Mouse (Mus musculus): ENCODE measurements around the gene Lama5. TPM values are rescaled to one million over a fixed set of nuclear protein-coding genes. Genes with fewer than 3 reads are reported as not detected.
"Not testable (repeated sequence)": the region's sequence is repeated elsewhere in the genome, so short reads cannot be mapped to it uniquely, and the experiment has no call there.

Gene Lama5
- polyA plus RNA-seq, 1 experiment from 2014 or later: 28.2 TPM

DNA sequence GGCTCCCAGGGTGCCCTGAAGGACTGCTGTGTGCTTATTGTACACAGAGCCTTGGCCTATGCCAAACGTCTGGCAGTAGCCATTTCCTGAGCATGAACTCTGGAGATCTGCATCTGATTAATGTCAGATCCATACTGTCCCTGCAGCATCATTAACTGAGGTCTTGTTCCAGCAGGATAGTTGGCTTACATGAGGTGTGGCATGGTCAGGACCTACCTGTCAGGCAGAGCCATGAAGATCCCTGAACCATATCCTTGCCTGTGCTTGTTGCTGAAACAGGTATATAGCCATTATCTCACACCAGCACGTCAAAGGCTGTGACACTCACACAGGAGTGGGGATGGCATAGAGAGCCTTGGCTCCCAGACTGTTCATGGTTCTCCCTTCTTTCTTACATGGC, 42.3 kb upstream of the Lama5 start:
- H3K27ac ChIP-seq (replicated peaks; ENCODE audit: low read depth, low read length): no peak overlapping the region
- no peak overlapping the region for H3K4me2 ChIP-seq (ENCODE audit: low read depth, low read length)
- H3K36me3 ChIP-seq (ENCODE audit: control insufficient read depth, insufficient read depth, low read length): peaks cover 31% of the 10 kb centered on the region
- H3K27me3 ChIP-seq (replicated peaks; ENCODE audit: control insufficient read depth, insufficient read depth, low read length): no peaks in the 10 kb centered on the region
- peaks cover 10% of the 10 kb centered on the region; the same call in 1 of the 2 replicates for H3K4me1 ChIP-seq (ENCODE audit: control insufficient read depth, insufficient read depth, low read length)
- H3K9ac ChIP-seq (ENCODE audit: low read depth, low read length): no peak overlapping the region
- ATAC-seq (ENCODE audit: low read depth): no peak
- no peaks in the 10 kb centered on the region for H3K9me3 ChIP-seq (ENCODE audit: control insufficient read depth, low read length)
- WGBS: 56% methylated on average over 2 of the region's 2 CpGs
- no peak overlapping the region for H3K4me3 ChIP-seq (ENCODE audit: low read depth, low read length)
- no peak for DNase-seq (ENCODE audit: low spot score)

DNA sequence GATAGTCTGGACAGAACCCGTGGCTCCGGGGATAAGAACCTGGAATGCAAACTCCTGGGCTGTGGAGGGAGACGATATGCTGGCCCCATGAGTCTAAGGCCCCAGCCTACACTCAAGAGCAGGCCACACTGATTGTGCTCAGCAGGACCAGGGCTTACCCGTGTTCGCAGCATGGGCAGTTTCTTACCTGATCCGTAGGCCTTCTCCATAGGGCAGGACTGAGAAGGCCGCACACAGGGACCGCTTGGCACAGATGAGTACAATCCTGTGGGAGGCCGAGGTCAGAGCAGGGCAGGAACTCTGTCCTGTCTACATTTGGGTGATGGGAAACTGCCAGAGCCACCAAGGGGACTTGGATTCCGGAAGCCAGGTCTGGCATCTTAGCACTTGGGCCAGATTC, 37.2 kb upstream of the Lama5 start:
- Histone ChIP-seq H3K36me3 (ENCODE audit: control insufficient read depth, insufficient read depth, low read length) (peaks cover 77% of the 10 kb centered on the region), H3K27ac (replicated peaks; ENCODE audit: low read depth, low read length) (no peak overlapping the region; the same call in 1 of the 2 replicates), H3K9ac (ENCODE audit: low read depth, low read length) (no peak overlapping the region), H3K4me1 (ENCODE audit: control insufficient read depth, insufficient read depth, low read length) (no peaks in the 10 kb centered on the region), H3K4me3 (ENCODE audit: low read depth, low read length) (no peak overlapping the region), H3K4me2 (ENCODE audit: low read depth, low read length) (no peak overlapping the region), H3K27me3 (replicated peaks; ENCODE audit: control insufficient read depth, insufficient read depth, low read length) (no peaks in the 10 kb centered on the region), H3K9me3 (ENCODE audit: control insufficient read depth, low read length) (no peaks in the 10 kb centered on the region)
- ATAC-seq (ENCODE audit: low read depth) (no peak), DNase-seq (ENCODE audit: low spot score) (no peak)
- WGBS: 87% methylated on average over 10 of the region's 10 CpGs

DNA sequence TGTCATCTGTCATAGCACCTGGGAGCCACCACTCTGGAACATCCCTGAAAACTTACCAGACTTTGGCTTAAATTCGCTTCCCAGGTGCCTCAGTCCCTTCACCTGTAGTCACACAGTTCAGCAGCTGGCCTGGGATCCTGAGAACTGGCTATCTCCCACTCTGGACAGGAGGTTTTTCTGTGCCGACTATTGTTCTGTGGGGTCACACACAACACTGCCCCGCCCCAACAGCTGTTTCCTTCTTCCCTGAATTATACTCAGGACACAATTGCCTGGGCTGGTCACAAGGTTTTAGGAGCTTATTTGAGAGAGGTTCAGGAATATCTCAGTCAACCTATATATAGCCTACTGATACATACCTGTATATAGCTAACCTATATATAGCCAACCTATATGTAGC, 36.8 kb upstream of the Lama5 start:
- no peak overlapping the region for H3K4me2 ChIP-seq (ENCODE audit: low read depth, low read length)
- no peaks in the 10 kb centered on the region for H3K9me3 ChIP-seq (ENCODE audit: control insufficient read depth, low read length)
- H3K27ac ChIP-seq (replicated peaks; ENCODE audit: low read depth, low read length): no peak overlapping the region; the same call in 1 of the 2 replicates
- H3K4me3 ChIP-seq (ENCODE audit: low read depth, low read length): no peak overlapping the region
- no peak for ATAC-seq (ENCODE audit: low read depth)
- peak; percentile 35 for DNase-seq (ENCODE audit: low spot score)
- WGBS: 72% methylated on average over 3 of the region's 3 CpGs
- H3K36me3 ChIP-seq (ENCODE audit: control insufficient read depth, insufficient read depth, low read length): peaks cover 73% of the 10 kb centered on the region
- no peaks in the 10 kb centered on the region for H3K27me3 ChIP-seq (replicated peaks; ENCODE audit: control insufficient read depth, insufficient read depth, low read length)
- no peak overlapping the region for H3K9ac ChIP-seq (ENCODE audit: low read depth, low read length)
- no peaks in the 10 kb centered on the region for H3K4me1 ChIP-seq (ENCODE audit: control insufficient read depth, insufficient read depth, low read length)

DNA sequence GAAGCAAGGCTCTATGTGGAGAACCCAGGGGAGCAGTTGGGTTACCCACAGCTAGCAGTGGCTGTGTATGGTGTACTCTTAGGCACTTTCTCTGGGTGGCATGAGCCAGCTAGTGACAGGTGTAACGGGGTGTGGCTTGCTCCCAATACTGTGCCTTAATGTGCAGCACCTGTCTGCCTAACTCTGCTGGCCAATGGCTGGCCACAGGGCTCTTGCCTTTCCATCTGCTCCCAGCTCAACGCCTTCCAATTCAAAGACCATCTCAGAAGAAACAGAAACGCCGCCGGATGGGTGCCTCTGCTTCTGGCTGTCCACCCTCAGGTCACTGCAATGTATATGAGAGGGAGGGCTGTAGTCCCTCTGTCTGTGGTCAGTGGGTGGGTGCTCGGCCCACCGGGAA, 36.2 kb upstream of the Lama5 start:
- ATAC-seq (ENCODE audit: low read depth) (no peak), DNase-seq (ENCODE audit: low spot score) (no peak)
- no peaks in the 10 kb centered on the region for H3K4me1 ChIP-seq (ENCODE audit: control insufficient read depth, insufficient read depth, low read length)
- H3K36me3 ChIP-seq (ENCODE audit: control insufficient read depth, insufficient read depth, low read length): peaks cover 68% of the 10 kb centered on the region
- no peaks in the 10 kb centered on the region for H3K9me3 ChIP-seq (ENCODE audit: control insufficient read depth, low read length)
- H3K9ac ChIP-seq (ENCODE audit: low read depth, low read length): no peak overlapping the region
- 86% methylated on average over 7 of the region's 7 CpGs for WGBS
- no peak overlapping the region for H3K27ac ChIP-seq (replicated peaks; ENCODE audit: low read depth, low read length)
- no peaks in the 10 kb centered on the region for H3K27me3 ChIP-seq (replicated peaks; ENCODE audit: control insufficient read depth, insufficient read depth, low read length)
- H3K4me2 ChIP-seq (ENCODE audit: low read depth, low read length): no peak overlapping the region
- no peak overlapping the region for H3K4me3 ChIP-seq (ENCODE audit: low read depth, low read length)

DNA sequence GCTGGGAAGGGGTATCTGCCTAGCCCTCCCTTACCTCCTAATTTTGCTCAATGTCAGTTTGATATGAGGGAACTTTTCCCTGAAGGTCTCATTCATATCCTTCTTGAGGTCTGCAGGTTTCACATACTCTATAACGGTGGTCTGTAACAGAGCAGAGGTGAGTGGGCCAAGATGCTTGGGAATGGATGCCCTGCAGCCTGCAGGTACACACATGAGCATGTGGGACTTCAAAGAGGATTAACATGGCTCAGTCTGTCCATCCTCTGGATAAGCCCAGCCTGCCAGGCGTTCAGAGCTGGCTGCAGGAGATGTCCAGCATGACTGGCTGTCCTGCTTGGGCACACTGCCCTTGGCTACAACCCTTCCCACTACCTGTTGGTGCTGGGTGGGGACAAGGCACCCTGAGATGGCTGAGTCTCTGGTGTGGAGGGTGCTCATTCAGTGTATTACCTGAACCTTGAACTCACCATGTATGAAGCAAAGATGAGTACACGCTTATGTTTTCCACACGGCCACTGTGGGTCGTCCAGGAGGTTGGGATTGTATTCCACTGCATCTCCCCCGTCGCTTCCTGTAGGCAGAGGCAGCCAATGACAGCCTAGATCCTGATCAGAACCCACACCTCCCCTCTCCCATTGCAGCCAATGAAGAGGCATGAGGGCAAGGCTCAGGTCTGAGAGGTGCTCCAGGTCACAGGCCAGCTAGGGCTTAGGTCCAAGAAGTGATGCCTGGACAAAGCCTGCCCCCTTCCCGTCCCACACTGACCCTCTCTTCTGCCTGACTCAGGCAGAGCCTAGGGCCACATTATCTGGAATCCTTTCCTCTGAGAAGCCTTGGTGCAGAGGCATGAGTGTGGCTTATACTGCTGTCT, 35.2 kb upstream of the Lama5 start:
- peaks cover 60% of the 10 kb centered on the region for H3K36me3 ChIP-seq (ENCODE audit: control insufficient read depth, insufficient read depth, low read length)
- H3K27me3 ChIP-seq (replicated peaks; ENCODE audit: control insufficient read depth, insufficient read depth, low read length): no peaks in the 10 kb centered on the region
- H3K4me2 ChIP-seq (ENCODE audit: low read depth, low read length): no peak overlapping the region
- H3K9me3 ChIP-seq (ENCODE audit: control insufficient read depth, low read length): no peaks in the 10 kb centered on the region
- ATAC-seq (ENCODE audit: low read depth) (no peak), DNase-seq (ENCODE audit: low spot score) (no peak)
- 50% methylated on average over 8 of the region's 8 CpGs for WGBS
- no peak overlapping the region for H3K9ac ChIP-seq (ENCODE audit: low read depth, low read length)
- no peak overlapping the region for H3K27ac ChIP-seq (replicated peaks; ENCODE audit: low read depth, low read length)
- H3K4me1 ChIP-seq (ENCODE audit: control insufficient read depth, insufficient read depth, low read length): no peaks in the 10 kb centered on the region
- H3K4me3 ChIP-seq (ENCODE audit: low read depth, low read length): no peak overlapping the region

DNA sequence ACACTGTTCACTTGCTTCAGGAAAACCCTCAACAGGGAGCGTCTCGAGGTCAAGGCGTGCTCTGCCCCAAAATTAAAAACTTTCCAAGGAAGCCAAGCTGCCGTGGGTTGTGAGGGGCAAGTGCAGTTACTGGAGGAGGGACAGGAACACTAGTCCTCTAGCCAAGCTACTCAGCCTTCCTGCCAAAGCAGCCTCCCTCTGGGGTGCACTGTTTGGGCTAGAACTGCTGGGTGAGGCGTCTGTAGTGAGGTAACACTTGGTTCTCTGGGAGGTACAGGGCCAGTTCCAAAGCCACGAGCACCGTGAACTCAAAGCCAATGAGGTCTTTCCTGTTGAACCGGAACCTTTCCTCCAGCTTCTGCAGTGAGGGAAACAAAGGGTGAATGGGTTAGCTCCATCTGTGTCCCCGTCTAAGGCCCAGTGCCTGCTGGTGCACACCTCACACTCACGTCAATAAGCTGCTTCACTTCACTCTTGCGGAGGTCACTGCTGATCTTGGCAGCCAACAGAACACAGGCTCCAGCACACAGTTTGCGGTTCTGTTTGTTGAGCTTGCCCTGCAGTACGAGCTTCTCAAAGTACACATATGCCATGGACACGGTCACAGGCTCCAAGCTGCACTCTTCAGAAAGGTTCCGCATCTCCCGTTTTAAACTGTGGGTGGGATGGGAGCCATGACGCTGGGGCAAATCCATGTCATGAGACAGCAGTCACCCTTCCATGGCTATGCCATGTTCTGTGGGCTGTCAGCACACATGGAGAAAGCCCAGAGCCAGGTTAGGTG, 34.4 kb upstream of the Lama5 start:
- ATAC-seq (ENCODE audit: low read depth); H3K4me2 ChIP-seq (ENCODE audit: low read depth, low read length); H3K9ac ChIP-seq (ENCODE audit: low read depth, low read length); H3K27me3 ChIP-seq (replicated peaks; ENCODE audit: control insufficient read depth, insufficient read depth, low read length); DNase-seq (ENCODE audit: low spot score); H3K9me3 ChIP-seq (ENCODE audit: control insufficient read depth, low read length); H3K4me1 ChIP-seq (ENCODE audit: control insufficient read depth, insufficient read depth, low read length); H3K4me3 ChIP-seq (ENCODE audit: low read depth, low read length); H3K27ac ChIP-seq (replicated peaks; ENCODE audit: low read depth, low read length): not testable (repeated sequence)
- 64% methylated on average over 17 of the region's 17 CpGs for WGBS
- peaks cover 59% of the 10 kb centered on the region for H3K36me3 ChIP-seq (ENCODE audit: control insufficient read depth, insufficient read depth, low read length)

DNA sequence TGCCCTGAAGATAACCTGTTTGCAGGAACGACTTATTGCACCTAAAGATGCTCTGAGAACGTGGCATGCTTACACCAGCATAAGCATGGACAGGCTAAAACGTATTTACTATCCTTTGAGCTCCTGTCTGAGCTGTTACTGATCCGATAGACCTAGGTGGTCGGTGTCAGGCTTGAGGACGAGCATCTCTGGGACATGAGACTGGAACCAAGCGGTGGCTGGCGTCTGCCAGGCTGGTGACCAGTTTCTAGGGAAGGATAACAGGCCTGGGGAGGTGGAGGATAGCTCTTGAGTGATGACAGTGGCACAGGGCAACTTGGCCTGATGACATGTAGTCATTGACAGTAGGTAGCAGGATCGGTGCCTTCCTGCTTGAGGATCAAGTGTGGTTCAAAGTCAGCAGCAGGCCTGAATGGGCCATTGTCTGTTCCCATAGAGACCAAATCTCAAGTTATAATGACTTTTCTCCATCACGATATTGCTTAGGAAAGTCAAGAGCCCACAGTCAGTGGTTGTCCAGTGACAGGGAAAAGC, 33.4 kb upstream of the Lama5 start:
- not testable (repeated sequence) for H3K4me2 ChIP-seq (ENCODE audit: low read depth, low read length); H3K4me1 ChIP-seq (ENCODE audit: control insufficient read depth, insufficient read depth, low read length); H3K4me3 ChIP-seq (ENCODE audit: low read depth, low read length); H3K27ac ChIP-seq (replicated peaks; ENCODE audit: low read depth, low read length); H3K27me3 ChIP-seq (replicated peaks; ENCODE audit: control insufficient read depth, insufficient read depth, low read length); H3K9me3 ChIP-seq (ENCODE audit: control insufficient read depth, low read length); DNase-seq (ENCODE audit: low spot score); ATAC-seq (ENCODE audit: low read depth)
- peaks cover 57% of the 10 kb centered on the region for H3K36me3 ChIP-seq (ENCODE audit: control insufficient read depth, insufficient read depth, low read length)
- H3K9ac ChIP-seq (ENCODE audit: low read depth, low read length): 0 out of 2 replicates have a peak overlapping the region, but pooled peaks have one; percentile 11
- 84% methylated on average over 10 of the region's 10 CpGs for WGBS

DNA sequence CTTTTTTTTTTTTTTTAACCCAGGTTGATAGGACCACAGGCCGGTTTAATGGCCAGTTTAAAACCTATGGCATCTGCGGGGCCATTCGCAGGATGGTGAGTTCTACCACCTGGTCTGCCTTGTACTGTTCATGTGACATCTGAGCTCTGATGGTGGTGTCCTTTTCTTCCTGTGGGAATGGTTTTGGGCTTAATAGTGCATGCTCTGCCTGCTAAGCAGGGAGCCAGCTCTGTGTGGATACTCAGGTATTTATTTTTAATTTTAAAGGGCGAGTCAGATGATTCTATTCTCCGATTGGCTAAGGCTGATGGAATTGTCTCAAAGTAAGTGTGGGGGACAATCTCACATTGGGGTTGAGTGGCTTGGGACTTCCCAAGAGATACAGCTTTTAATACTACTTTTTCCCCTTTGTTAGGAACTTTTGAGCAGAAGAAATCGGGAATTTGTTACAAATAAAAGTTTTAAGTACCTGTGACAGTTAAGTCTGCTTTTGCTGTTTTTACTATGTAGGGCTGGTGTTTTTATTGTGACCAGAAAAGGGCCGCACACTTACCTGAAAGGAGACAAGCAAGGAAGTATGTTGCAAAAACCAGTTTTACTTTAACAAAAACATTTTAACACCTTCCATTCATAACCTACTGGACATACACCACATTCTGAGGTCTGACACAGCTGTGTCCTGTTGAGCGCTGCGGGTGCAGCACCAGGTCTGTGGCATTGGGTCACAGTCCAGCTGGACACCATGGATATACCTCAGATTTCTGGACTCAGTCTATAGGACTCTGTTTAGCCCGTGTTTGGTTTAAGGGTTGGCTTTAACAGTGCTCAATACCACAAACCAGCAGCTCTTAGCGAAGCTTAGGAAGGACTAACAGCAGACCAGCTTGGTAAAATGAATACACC, 32.6 kb upstream of the Lama5 start:
- Histone ChIP-seq H3K9ac (ENCODE audit: low read depth, low read length) (peak overlapping the region; percentile 89), H3K4me3 (ENCODE audit: low read depth, low read length) (peak overlapping the region; percentile 77), H3K4me1 (ENCODE audit: control insufficient read depth, insufficient read depth, low read length) (no peaks in the 10 kb centered on the region), H3K36me3 (ENCODE audit: control insufficient read depth, insufficient read depth, low read length) (peaks cover 49% of the 10 kb centered on the region), H3K9me3 (ENCODE audit: control insufficient read depth, low read length) (no peaks in the 10 kb centered on the region), H3K27ac (replicated peaks; ENCODE audit: low read depth, low read length) (no peak overlapping the region), H3K4me2 (ENCODE audit: low read depth, low read length) (peak overlapping the region; percentile 82), H3K27me3 (replicated peaks; ENCODE audit: control insufficient read depth, insufficient read depth, low read length) (no peaks in the 10 kb centered on the region)
- ATAC-seq (ENCODE audit: low read depth): no peak
- no peak for DNase-seq (ENCODE audit: low spot score)
- 51% methylated on average over 11 of the region's 11 CpGs for WGBS
